Mouse (Mus musculus): ENCODE results near the gene Gm42669. TPM values are rescaled to one million over a fixed set of nuclear protein-coding genes. Genes with fewer than 3 reads are reported as not detected.

Gm42669 gene
- polyA plus RNA-seq (2014; fragmentation: Nextera tagmentation; extraction: Ambion mirVana) = 0.14 and 0.41 TPM in 2 replicates

DNA sequence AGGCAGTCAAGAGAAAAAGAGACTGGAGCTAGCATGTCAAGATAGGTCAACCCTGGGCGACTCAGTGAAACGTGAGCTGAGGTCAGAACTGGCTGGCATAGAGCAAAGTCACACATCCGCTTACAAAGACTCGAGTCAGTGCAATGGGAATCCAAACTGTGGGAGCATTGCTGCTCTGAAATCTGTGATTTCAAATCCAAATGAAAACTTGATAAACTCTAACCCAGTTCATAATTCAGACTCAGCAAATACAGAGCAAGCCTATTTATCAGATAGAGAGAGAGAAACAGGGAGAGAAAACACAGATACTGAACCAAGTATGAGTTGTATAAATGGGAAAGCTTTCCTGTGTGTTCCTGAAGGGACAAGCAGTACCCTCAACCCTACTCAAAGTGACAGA is at the start of gene Gm42669:
Gene Gm42669, plus strand, starts transcription at position 301 of the 400 bp plus-strand sequence.
- Histone ChIP-seq H3K4me1 (ENCODE audit: control insufficient read depth, insufficient read depth, low read length) (no peaks in the 10 kb centered on the region), H3K27me3 (ENCODE audit: control insufficient read depth, insufficient read depth, low read length) (no peaks in the 10 kb centered on the region), H3K36me3 (replicated peaks; ENCODE audit: control insufficient read depth, insufficient read depth, low read depth, low read length) (no peaks in the 10 kb centered on the region), H3K9ac (replicated peaks; ENCODE audit: low read length) (no peak within 1 kb of the TSS), H3K4me3 (ENCODE audit: low read depth, low read length) (no peak within 1 kb of the TSS), H3K4me2 (ENCODE audit: low read depth, low read length) (no peak within 1 kb of the TSS), H3K9me3 (replicated peaks; ENCODE audit: control insufficient read depth, low read length) (no peaks in the 10 kb centered on the region), H3K27ac (replicated peaks; ENCODE audit: low read depth, low read length) (no peak within 1 kb of the TSS)
- DNase-seq (ENCODE audit: low spot score) (no peak), ATAC-seq (replicated peaks; ENCODE audit: insufficient number of reproducible peaks, low FRiP score, low TSS enrichment, low read depth) (no peak)
- 74% methylated on average over 4 of the region's 4 CpGs for WGBS

DNA sequence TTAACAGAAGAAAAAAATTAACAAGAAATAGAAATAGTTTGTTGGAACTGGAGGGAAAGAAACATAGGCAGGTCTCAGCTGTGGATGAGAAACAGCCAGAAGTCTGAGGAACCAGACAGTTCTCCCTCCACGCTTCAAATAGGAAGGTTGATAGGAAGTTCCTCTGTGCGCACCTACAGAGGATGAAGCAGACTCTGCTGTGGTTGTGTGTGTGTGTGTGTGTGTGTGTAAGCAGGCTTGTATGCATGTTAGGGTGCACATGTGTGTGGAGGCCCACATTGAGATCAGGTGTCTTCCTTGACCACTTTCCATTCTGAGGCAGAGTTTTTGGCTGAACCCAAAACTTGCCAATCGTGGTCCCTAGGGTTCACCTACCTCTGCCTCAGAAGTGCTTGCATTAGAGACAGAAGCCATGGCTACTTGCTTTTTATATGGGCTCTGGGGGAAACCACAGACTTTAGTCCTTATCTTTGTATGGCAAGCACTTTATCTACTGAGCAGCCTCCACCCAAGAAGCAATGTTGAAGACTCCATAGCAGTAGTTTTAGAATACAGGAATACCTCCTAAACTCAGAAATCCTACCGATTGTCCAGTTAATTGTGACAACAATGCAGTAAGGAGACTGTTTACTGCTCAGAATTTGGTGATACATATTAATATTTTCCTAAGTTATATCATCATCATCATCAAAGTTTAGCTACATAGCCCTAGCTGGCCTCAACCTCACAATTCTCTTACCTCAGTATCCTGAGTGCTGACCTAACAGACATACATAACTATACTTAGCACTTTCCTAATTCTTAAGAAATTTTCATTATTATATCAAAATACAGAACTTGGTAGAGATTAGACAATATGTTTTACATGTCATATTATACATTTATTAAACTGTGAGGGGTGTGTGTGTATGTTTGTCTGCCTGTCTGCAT is 45.0 kb upstream of the Gm42669 start:
- no peak for DNase-seq (ENCODE audit: low spot score)
- H3K4me2 ChIP-seq (ENCODE audit: low read depth, low read length) = no peak overlapping the region
- no peak for ATAC-seq (replicated peaks; ENCODE audit: insufficient number of reproducible peaks, low FRiP score, low TSS enrichment, low read depth)
- 89% methylated on average over 4 of the region's 4 CpGs for WGBS
- H3K27ac ChIP-seq (replicated peaks; ENCODE audit: low read depth, low read length) = no peak overlapping the region
- H3K36me3 ChIP-seq (replicated peaks; ENCODE audit: control insufficient read depth, insufficient read depth, low read depth, low read length) = no peaks in the 10 kb centered on the region
- no peaks in the 10 kb centered on the region for H3K27me3 ChIP-seq (ENCODE audit: control insufficient read depth, insufficient read depth, low read length)
- no peaks in the 10 kb centered on the region for H3K9me3 ChIP-seq (replicated peaks; ENCODE audit: control insufficient read depth, low read length)
- H3K9ac ChIP-seq (replicated peaks; ENCODE audit: low read length) = no peak overlapping the region
- no peaks in the 10 kb centered on the region for H3K4me1 ChIP-seq (ENCODE audit: control insufficient read depth, insufficient read depth, low read length)
- H3K4me3 ChIP-seq (ENCODE audit: low read depth, low read length) = no peak overlapping the region

DNA sequence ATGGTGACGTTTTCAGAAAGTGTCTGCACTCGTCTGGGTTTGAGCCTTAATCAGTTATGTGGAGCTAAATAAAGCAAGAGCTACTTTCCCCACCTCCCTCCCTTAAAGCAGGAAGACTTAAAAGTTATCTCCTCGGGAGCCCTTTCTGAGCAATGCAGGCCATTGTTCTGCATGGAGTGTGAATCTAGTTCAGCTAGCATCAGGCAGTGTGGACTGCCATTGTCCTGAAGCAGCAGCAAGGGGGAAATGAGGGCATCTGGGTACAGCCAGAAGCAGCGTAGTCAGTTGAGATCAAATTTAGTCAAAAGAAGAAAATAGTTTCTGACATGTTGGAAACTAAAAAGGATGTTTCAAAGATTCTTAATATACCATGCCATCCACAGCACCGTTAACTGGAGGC is 40.9 kb upstream of the Gm42669 start:
- Histone ChIP-seq H3K27me3 (ENCODE audit: control insufficient read depth, insufficient read depth, low read length) (no peaks in the 10 kb centered on the region), H3K4me3 (ENCODE audit: low read depth, low read length) (no peak overlapping the region), H3K36me3 (replicated peaks; ENCODE audit: control insufficient read depth, insufficient read depth, low read depth, low read length) (no peaks in the 10 kb centered on the region), H3K27ac (replicated peaks; ENCODE audit: low read depth, low read length) (no peak overlapping the region; the same call in 1 of the 2 replicates), H3K4me1 (ENCODE audit: control insufficient read depth, insufficient read depth, low read length) (no peaks in the 10 kb centered on the region), H3K9ac (replicated peaks; ENCODE audit: low read length) (no peak overlapping the region), H3K4me2 (ENCODE audit: low read depth, low read length) (no peak overlapping the region), H3K9me3 (replicated peaks; ENCODE audit: control insufficient read depth, low read length) (no peaks in the 10 kb centered on the region)
- WGBS = 42% methylated on average over 5 of the region's 5 CpGs
- ATAC-seq (replicated peaks; ENCODE audit: insufficient number of reproducible peaks, low FRiP score, low TSS enrichment, low read depth) = no peak
- DNase-seq (ENCODE audit: low spot score) = no peak

DNA sequence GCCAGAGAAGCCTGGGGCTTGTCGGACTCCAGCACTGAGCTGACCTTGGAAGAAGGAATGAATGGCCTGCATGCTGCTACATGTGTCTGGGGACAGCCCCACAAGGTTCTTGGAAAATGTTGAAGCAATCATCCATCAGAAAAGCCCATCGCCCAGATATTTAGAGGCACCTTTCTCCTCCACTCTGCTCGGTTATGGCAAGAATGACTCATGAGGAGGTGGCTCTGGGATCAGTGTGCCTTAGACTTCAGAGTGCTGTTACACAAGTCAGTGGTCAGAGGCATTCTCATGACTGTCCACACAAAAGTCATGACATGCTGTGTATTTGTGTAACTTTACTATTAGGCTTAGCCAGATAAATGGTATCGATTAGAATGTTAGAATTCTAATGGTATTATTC is 40.3 kb upstream of the Gm42669 start:
- H3K4me2 ChIP-seq (ENCODE audit: low read depth, low read length) = no peak overlapping the region
- no peak overlapping the region for H3K9ac ChIP-seq (replicated peaks; ENCODE audit: low read length)
- H3K27ac ChIP-seq (replicated peaks; ENCODE audit: low read depth, low read length) = no peak overlapping the region
- no peaks in the 10 kb centered on the region for H3K4me1 ChIP-seq (ENCODE audit: control insufficient read depth, insufficient read depth, low read length)
- H3K9me3 ChIP-seq (replicated peaks; ENCODE audit: control insufficient read depth, low read length) = no peaks in the 10 kb centered on the region
- no peaks in the 10 kb centered on the region for H3K36me3 ChIP-seq (replicated peaks; ENCODE audit: control insufficient read depth, insufficient read depth, low read depth, low read length)
- DNase-seq (ENCODE audit: low spot score) (no peak), ATAC-seq (replicated peaks; ENCODE audit: insufficient number of reproducible peaks, low FRiP score, low TSS enrichment, low read depth) (no peak)
- H3K4me3 ChIP-seq (ENCODE audit: low read depth, low read length) = no peak overlapping the region
- no peaks in the 10 kb centered on the region for H3K27me3 ChIP-seq (ENCODE audit: control insufficient read depth, insufficient read depth, low read length)
- 68% methylated on average over 4 of the region's 4 CpGs for WGBS

DNA sequence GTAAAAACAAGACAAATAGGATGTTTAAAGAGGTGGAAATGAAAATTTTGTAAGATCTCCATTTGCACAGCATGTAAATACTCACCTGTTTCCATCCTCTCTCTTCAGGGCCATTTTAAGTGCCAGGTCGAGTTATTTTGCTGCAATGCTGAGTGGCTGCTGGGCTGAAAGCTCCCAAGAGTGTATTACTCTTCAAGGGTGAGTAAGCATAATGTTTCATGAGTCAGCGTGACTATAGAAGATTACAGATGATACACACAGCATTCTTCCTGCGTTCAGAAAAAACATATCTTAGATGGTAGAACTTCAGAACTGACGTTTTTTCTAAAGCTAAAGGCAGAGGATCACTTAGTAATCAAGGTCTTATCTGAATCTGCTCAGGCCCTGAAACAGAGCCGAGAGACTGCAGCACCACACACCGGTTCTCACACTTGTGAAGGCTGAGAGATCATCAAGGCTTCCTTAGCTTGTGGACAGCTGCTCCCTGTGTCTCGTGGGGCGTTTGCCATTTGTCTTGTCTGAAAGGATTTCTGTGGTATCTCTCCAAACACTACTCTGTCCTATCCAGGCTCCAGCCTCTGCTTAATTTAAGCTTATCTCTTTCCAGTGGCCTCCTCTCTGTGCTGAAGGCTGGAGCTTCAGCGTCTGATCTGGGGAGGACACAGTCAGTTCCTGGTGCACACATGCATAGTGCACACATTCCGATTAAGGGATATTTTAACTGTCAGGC is 36.7 kb upstream of the Gm42669 start:
- H3K4me3 ChIP-seq (ENCODE audit: low read depth, low read length) = no peak overlapping the region
- H3K27ac ChIP-seq (replicated peaks; ENCODE audit: low read depth, low read length) = no peak overlapping the region
- H3K9ac ChIP-seq (replicated peaks; ENCODE audit: low read length) = no peak overlapping the region
- no peaks in the 10 kb centered on the region for H3K4me1 ChIP-seq (ENCODE audit: control insufficient read depth, insufficient read depth, low read length)
- no peak overlapping the region for H3K4me2 ChIP-seq (ENCODE audit: low read depth, low read length)
- ATAC-seq (replicated peaks; ENCODE audit: insufficient number of reproducible peaks, low FRiP score, low TSS enrichment, low read depth) (no peak), DNase-seq (ENCODE audit: low spot score) (no peak)
- H3K36me3 ChIP-seq (replicated peaks; ENCODE audit: control insufficient read depth, insufficient read depth, low read depth, low read length) = no peaks in the 10 kb centered on the region
- H3K9me3 ChIP-seq (replicated peaks; ENCODE audit: control insufficient read depth, low read length) = no peaks in the 10 kb centered on the region
- H3K27me3 ChIP-seq (ENCODE audit: control insufficient read depth, insufficient read depth, low read length) = no peaks in the 10 kb centered on the region
- 81% methylated on average over 10 of the region's 10 CpGs for WGBS

DNA sequence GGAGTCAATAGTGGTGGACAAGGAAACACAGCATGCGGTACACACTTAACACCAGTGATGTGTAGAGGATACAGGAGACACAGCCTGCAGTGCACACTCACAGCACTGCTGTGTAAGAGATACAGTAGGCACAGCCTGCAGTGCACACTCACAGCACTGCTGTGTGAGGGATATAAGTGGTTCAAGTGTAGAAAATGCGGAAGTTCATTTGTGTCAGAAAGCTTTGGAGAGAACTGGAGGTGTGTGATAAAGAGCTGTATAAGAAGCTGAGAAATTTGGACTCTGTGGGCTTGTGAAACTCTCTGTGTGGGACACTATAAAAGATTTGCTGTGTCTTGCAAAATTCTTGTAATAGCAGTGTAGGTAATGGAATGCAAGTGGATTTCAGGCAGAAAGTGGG is 27.2 kb upstream of the Gm42669 start:
- H3K27me3 ChIP-seq (ENCODE audit: control insufficient read depth, insufficient read depth, low read length) = no peaks in the 10 kb centered on the region
- no peak overlapping the region for H3K9ac ChIP-seq (replicated peaks; ENCODE audit: low read length)
- DNase-seq (ENCODE audit: low spot score) (no peak), ATAC-seq (replicated peaks; ENCODE audit: insufficient number of reproducible peaks, low FRiP score, low TSS enrichment, low read depth) (no peak)
- no peak overlapping the region for H3K4me3 ChIP-seq (ENCODE audit: low read depth, low read length)
- no peak overlapping the region for H3K27ac ChIP-seq (replicated peaks; ENCODE audit: low read depth, low read length)
- WGBS = 88% methylated on average over 2 of the region's 2 CpGs
- H3K4me2 ChIP-seq (ENCODE audit: low read depth, low read length) = no peak overlapping the region
- H3K4me1 ChIP-seq (ENCODE audit: control insufficient read depth, insufficient read depth, low read length) = no peaks in the 10 kb centered on the region
- H3K9me3 ChIP-seq (replicated peaks; ENCODE audit: control insufficient read depth, low read length) = no peaks in the 10 kb centered on the region
- H3K36me3 ChIP-seq (replicated peaks; ENCODE audit: control insufficient read depth, insufficient read depth, low read depth, low read length) = no peaks in the 10 kb centered on the region

DNA sequence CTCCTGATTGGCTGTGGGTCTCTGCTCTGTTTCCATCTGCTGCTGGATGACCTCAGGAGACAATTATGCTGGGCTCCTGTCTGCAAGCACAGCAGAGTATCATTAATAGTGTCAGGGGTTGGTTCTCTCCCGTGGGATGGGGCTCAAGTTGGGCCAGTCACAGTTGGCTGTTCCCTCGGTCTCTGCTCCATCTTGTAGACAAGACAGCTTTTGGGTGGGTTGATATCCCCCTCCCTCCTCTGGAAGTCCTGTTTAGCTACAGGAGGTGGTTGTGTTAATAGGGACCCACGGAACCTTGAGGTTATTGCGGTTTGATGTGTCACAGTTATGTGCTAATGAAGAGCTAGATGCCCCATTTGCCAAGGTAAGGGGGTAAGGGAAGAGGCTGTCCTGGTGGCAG is 18.4 kb upstream of the Gm42669 start:
- no peaks in the 10 kb centered on the region for H3K4me1 ChIP-seq (ENCODE audit: control insufficient read depth, insufficient read depth, low read length)
- no peaks in the 10 kb centered on the region for H3K36me3 ChIP-seq (replicated peaks; ENCODE audit: control insufficient read depth, insufficient read depth, low read depth, low read length)
- H3K4me3 ChIP-seq (ENCODE audit: low read depth, low read length) = no peak overlapping the region
- no peak overlapping the region for H3K4me2 ChIP-seq (ENCODE audit: low read depth, low read length)
- no peaks in the 10 kb centered on the region for H3K27me3 ChIP-seq (ENCODE audit: control insufficient read depth, insufficient read depth, low read length)
- WGBS = 69% methylated on average over 4 of the region's 4 CpGs
- no peak overlapping the region for H3K27ac ChIP-seq (replicated peaks; ENCODE audit: low read depth, low read length)
- DNase-seq (ENCODE audit: low spot score) (no peak), ATAC-seq (replicated peaks; ENCODE audit: insufficient number of reproducible peaks, low FRiP score, low TSS enrichment, low read depth) (no peak)
- H3K9me3 ChIP-seq (replicated peaks; ENCODE audit: control insufficient read depth, low read length) = no peaks in the 10 kb centered on the region
- H3K9ac ChIP-seq (replicated peaks; ENCODE audit: low read length) = no peak overlapping the region

DNA sequence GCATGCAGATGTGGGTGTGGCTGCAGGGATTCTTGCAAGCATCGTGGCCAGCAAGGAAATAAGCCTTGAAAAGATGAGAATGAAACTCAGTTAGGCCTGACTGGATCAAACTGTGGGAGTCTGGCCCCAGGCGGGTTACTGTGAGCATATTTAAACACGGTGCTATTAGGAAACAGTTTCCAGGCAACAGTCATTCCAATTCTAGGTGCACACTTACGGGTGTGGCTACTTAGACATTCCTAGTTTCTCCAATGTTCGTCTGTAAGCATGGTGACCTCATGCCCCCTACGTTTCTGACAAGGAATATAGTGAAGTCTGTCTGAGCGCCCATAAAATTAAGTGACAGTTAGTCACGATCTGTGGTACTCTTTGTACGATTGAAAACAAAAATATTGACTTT is 16.4 kb upstream of the Gm42669 start:
- DNase-seq (ENCODE audit: low spot score) (no peak), ATAC-seq (replicated peaks; ENCODE audit: insufficient number of reproducible peaks, low FRiP score, low TSS enrichment, low read depth) (no peak)
- Histone ChIP-seq H3K36me3 (replicated peaks; ENCODE audit: control insufficient read depth, insufficient read depth, low read depth, low read length) (no peaks in the 10 kb centered on the region), H3K9ac (replicated peaks; ENCODE audit: low read length) (no peak overlapping the region), H3K9me3 (replicated peaks; ENCODE audit: control insufficient read depth, low read length) (no peaks in the 10 kb centered on the region), H3K4me1 (ENCODE audit: control insufficient read depth, insufficient read depth, low read length) (no peaks in the 10 kb centered on the region), H3K4me3 (ENCODE audit: low read depth, low read length) (no peak overlapping the region), H3K4me2 (ENCODE audit: low read depth, low read length) (no peak overlapping the region), H3K27me3 (ENCODE audit: control insufficient read depth, insufficient read depth, low read length) (no peaks in the 10 kb centered on the region), H3K27ac (replicated peaks; ENCODE audit: low read depth, low read length) (no peak overlapping the region)
- 79% methylated on average over 9 of the region's 9 CpGs for WGBS

All from embryonic facial prominence, embryonic 11.5 days (tissue).